Mouse (Mus musculus): ENCODE data around the gene Plppr5.

Gene Plppr5

GRCm38 (mm10) chr3:117694736-117695135 is 120.1 kb downstream of the Plppr5 start:
- in situ Hi-C loops (cut with MboI; ENCODE audit: low sequenced_read_pairs) = no loop called here

DNA sequence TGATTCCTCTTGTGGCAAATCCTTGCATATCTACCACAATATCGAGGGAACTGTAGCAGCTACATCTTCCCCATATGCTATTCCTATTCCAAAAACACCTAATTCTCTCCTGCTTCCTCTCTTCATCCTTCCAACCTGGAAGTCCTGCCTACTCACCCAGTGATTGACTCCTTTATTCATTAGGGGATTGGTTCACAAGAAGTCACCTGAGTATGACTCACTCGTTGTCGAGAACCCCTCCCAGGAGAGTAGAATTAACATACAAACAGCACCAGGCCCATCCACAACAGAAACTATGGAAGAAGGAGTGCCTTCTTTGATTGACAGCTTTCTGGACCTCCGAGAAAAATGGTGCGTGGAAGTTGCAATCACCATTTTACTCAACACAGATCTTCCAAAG is 121.7 kb downstream of the Plppr5 start:
- in situ Hi-C loops (cut with MboI; ENCODE audit: low sequenced_read_pairs) = no loop called here

DNA sequence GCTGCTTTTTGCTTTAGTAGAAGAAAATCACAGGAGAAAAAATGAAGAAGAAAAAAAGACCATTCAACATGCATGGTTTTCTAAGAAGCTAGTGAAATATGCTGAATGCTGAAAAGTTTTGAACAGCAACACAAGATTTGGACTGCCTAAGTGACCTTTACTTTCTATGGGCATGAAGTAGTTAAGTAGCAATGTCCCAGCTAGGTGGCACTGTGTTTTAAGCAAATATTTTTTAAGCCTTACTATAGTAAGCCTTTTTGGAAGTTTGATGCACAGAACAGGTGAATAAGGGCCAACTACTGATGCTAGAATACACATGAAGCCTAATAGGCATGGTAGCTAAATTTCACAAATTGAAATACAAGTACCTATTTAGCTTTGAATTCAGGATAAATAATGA is 134.2 kb downstream of the Plppr5 start:
- in situ Hi-C loops (cut with MboI; ENCODE audit: low sequenced_read_pairs) = no loop called here

DNA sequence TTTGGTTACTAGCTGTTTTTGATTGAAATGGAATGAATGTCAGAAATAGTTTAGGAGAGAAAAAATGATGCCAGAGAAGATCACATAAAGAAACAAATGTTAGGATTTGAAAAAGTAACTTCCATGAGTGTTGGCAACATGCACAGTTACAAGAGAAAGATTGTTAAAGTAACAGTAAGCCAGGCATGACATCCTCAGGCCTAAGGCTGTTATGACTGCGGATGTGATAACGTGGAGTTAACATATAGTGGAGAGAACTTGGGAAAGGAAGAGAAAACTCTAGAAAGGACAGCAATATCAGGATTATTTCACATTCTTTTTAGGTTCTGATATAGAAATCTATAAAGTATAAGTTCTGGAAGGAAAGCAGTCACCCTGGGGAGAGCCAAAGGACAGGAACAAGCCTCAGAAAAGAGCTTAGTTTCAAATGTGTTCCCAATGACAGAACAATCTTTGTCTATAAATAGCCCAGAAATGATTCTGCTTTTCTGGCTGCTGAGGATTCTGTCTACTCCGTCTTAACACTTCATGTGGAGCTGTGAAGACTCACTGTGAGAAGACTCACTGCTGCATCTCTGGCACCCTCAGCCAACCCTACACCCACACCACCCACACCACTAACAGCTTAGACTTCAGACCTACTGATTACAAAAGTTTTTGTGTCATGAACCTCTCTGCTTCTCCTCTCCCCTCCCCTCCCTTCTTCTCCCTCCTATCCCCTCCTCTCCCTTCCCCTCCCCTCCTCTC is 142.1 kb downstream of the Plppr5 start:
- in situ Hi-C loops (cut with MboI; ENCODE audit: low sequenced_read_pairs) = no loop called here

DNA sequence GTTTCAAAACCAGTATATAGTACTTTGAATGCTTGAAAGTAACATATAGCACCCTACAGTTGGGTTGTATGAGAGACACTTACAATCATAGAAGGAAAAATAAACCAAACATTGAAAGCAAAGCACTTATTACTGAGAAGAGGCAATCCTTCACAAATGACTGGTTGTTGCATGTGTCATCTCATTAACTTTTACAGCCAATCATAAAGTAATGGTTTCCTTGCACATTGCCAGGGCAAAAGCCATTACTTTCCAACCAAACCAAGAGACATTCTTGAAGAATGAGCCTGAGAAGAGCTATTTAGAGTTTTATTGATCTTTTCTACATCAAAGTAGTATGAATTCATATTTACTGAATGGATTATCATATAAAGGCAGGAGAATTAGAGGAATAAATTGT is 148.8 kb downstream of the Plppr5 start:
- in situ Hi-C loops (cut with MboI; ENCODE audit: low sequenced_read_pairs) = no loop called here

- in situ Hi-C loops (cut with MboI; ENCODE audit: low sequenced_read_pairs) = no loop called here
Observed at GRCm38 (mm10) chr3:117724521-117724920, 149.9 kb downstream of the Plppr5 start.

GRCm38 (mm10) chr3:117725501-117725900 is 150.9 kb downstream of the Plppr5 start:
- in situ Hi-C loops (cut with MboI; ENCODE audit: low sequenced_read_pairs) = no loop called here

GRCm38 (mm10) chr3:117728136-117728535 is 153.5 kb downstream of the Plppr5 start:
- in situ Hi-C loops (cut with MboI; ENCODE audit: low sequenced_read_pairs) = no loop called here

DNA sequence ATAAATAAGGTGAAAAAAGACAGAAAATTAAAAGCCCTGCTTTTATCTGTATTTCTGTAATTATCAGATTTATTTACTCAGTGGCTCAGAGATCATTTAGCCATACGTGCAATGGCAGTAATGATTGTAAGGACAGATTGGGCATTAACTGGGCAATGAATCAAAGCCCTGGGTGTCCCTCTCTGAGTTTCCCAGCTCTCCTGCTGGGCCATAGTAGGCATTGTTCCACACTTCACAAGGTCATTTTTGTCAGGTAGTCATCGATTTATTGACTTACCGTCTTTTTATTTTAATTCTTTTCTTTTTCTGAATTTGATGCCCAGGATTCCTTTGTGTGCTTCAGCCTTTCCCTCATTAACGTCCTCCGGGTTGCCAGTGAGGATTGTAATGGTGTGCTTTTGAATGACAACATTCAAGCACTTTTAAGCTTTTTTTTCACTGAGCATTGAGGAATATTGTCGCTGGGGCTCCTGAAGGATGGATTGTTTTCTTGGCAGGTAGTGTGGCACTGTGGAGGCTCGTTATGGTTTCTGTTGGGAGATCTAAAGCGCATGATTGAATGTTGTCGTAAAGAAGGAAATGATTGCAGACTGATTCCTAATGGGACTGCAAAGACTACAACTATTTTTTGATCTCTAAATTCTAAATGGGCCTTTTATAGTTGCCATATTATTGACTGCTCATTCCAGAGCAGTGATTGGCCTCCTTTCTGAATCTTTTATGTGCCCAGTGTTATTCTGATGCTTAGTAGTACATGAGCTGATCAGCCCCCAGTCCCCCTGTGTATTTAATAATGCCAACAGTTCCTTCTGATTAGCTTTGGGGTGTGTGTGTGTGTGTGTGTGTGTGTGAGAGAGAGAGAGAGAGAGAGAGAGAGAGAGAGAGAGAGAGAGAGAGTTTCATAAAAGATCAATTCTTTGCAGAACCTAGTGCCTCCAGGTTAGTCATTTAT is 154.8 kb downstream of the Plppr5 start:
- in situ Hi-C loops (cut with MboI; ENCODE audit: low sequenced_read_pairs) = no loop called here

DNA sequence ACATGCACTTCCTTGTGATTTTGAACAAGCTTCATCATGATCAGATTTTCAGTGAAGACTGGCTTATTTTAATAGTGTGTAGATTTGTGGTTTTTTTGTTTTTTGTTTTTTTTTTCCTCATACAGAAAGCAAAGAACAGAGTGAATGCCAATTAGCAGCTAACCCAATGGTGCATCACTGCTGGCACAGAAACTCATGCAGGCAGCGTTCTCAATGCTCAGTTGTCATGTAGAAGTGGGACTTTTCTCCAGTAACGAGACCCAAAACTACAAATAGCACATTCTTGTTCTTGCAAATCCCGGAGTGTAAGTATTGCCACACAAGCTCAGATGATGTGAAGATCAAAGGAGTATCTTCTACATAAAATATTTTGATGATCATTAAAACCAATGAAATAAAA is 156.9 kb downstream of the Plppr5 start:
- in situ Hi-C loops (cut with MboI; ENCODE audit: low sequenced_read_pairs) = no loop called here

- in situ Hi-C loops (cut with MboI; ENCODE audit: low sequenced_read_pairs) = no loop called here
Observed at GRCm38 (mm10) chr3:117732661-117733060, 158.0 kb downstream of the Plppr5 start.

Measured in CH12F3 (cell line).